Mouse (Mus musculus) left cerebral cortex, adult 11 months (tissue): ENCODE data around the gene 1700003F12Rik.

Experiments
- DNase-seq: peaks from one replicate; pipeline ENCODE4 v3.0.0; 2022; ENCODE audit warnings: low spot score

The 1700003F12Rik gene

DNA sequence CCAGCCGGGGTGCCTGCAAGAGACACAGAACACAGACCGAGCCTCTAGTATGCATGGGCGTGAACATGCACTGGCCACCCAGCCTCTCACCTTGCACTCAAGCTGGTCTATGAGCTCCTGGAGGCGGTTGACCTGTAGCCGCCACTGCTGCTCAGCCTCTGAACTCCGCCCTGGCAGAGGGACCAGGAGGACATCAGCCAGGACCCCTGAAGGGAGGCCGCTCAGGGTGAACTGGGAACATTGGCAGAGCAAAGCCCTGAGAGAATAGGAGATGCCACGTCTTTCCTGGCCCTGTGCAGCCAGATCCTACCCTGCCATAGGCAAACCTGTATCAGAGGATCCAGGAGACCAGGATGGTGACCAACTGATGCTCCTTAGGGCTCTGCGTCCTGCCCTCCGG, at the start of gene 1700003F12Rik:
TSS of gene 1700003F12Rik (plus strand) at position 375 of the 400 bp plus-strand sequence.
- DNase-seq: no peak

DNA sequence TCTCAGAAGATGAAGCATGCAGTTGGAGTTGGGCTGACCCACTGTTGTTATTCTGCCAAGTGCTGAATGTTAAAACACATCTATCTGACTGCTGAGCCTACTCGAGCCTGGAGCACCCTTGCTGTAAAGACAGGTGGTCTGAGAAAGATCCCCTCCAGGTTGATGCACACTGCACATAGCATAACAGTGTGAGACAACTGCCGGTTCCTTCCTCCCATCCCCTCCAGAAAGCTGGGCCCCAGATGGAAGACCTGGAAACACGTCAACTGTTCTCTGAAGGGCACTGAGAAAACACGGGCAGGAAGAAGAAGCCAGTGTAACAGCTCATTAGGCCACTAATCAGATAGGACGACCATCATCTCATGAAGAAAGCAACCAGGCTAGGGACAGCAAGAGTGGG, 48.3 kb upstream of the 1700003F12Rik start:
- DNase-seq: no peak

DNA sequence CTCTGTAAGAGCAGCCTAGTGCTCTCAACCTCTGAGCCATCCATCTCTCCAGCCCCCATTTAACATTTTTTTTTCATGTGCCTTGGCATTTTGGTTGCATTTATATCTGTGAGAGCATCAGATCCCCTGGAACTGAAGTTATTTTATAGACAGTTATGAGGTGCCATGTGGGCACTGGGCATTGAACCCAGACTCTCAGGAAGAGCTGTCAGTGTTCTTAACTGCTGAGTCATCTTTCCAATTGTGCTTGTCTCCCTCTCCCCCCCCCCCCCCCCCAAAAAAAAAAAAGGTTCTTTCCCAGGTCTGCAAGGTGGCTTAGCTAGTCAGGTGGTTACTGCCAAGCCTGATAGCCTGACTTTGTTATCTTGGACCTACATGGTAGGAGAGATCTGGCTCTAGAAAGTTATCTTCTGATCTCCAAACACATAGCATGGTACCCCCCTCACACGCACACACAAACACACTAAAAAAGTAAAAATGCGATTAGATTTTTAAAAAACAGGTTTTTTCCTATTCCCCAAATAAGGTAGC, 47.1 kb upstream of the 1700003F12Rik start:
- DNase-seq: no peak

DNA sequence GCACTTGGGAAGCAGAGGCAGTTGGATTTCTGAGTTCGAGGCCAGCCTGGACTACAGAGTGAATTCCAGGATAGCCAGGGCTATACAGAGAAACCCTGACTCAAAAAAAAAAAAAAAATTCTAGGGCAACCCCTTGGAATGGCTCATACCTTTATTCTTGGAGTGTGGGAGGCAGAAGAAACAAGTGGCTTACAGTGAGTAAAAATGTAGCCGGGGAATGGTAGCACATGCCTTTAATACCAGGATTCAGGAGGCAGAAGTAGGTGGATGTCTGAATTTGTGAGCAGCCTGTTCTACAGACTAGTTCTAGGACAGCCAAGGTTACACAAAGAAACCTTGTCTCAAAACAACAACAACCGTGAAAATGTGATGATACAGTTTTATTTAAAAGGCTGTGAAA, 46.1 kb upstream of the 1700003F12Rik start:
- DNase-seq: no peak

DNA sequence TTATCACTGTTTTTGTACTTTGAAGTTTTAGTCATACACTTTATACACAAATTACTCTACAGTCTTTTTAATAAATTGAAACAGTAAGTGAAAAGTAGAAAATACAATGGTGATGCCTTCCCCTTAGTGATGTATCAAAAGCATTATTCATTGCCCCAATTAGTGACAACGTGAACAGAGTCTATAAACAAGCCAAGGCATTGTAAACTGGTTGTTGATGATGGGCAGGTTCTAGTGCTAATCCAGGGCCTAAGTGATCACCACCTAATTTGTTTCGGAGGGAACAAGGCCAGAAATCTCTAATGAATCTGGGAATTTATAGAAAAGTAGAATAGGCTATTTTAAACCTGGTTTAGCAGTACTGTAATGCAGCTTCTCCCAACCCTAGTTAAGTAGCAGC, 39.8 kb upstream of the 1700003F12Rik start:
- no peak for DNase-seq

DNA sequence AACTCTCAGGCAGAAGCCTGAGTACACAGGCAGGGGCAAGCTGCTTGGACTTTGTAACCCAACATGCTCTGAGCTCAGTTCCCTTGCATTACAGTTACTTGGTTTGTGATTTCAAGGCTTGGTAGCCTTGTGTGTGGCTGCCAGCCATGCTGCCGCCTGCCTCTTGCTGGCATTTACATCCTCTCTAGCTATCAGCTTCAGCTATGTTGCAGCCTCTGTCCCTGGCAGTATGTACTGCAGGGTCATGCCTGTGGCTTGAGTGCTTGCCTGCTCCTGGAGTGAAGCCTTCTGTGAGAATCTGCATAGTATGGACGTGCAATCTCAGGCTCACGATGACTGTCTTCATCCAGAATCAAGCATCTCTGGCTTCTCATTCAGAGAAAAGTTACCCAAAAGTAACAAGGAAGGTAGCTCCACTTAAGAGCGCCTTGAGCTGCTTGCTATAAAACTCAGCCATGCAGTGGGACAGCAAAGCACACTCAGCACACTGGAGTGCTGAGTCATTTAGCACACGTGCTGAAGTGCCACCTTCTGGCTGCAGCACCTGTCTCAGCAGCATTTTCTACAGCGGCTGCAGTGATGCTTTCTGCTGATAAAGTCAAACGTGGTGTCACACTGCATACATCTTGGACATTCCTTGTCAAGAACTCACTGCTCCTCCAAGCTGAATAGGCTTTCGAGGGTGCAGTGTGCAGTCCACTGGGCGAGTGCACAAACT, 39.2 kb upstream of the 1700003F12Rik start:
- no peak for DNase-seq

DNA sequence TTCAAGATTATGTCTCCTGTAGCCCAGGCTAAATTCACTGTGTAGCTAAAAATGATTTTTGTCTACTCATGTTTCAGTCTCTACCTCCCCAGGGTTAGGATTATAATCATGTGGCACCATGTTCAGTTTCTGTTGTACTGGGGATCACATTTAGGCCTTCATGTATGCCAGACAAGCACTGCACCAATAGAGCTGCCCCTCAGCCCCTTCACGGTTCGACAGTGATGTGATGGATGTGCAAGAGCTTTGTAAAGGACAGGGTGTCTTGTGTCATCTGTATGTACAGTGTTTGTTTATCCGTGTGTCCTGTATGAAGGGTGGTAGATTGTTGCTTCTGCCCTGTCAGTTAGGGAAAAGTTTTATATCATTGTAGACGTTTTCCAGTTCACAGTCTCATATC, 38.4 kb upstream of the 1700003F12Rik start:
- DNase-seq: no peak

DNA sequence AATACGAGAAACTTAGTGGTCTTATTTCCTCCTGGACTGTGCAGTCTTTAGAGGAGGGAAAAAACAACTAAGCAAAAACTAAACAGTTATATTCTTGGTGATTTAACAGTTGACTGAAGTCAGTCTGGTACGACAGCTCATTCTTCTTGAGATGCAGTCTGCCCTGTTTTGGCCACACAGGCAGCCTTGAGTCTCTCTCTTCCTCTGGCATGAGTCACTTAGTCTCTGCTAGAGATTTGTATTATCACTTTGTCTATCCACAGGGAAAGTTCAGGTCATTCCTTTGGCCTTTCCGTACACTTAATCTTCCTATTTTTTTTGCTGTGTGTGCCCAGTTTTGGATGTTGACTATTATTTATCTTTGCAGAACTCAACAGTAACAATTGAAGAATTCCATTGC, 36.7 kb upstream of the 1700003F12Rik start:
- DNase-seq: no peak

DNA sequence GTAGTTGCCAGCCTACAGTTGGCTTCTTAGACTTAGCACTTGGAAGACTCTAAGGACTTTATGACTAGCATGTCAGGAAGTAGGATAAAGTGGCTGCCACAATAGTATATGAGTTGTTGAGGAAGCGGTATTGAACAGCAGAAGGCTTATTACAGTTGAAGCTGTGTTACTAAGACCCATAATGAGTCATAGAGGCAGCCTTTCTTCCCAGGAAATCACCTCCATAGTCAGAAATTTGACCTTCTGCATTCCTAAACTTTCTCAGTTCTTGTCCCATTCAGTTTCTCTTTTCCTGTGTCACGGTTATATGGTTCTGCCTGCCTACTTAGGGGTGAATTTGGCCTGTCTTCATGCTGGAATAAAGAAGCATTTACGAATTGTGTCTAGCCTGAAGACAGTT, 29.9 kb upstream of the 1700003F12Rik start:
- DNase-seq: no peak

DNA sequence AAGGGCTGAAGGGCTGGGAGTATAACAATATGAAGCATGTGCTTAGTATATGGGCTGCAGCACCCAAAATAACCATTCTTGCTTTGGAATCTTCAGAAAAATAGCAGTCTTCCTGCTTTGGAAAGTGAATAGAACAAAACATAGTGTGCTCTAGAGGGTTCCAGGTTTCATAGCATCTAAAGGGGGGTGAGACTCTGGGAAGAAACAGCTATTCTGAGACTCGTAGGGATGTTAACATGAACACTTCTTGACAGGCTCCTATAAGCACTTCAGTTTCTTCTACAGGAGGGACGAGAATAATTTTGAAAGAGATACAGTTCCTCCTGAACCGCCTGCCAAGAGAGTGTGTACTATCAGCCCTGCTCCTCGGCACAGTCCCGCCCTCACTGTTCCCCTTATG, 29.5 kb upstream of the 1700003F12Rik start:
- no peak for DNase-seq

DNA sequence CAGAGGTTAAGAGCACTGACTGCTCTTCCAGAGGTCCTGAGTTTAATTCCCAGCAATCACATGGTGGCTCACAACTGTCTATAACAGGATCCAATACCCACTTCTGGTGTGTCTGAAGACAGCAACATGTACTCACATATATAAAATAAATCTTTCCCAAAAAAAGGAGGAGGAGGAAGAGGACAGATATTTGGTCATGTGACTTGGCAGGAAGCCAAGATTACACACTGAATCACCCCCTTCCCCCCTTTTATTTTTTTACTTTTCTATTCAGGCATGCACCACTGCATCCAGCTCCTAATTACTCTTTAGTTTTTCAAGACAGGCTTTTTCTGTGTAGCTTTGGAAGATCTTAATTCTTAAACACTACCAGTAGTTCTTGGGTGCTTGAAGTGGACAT, 25.4 kb upstream of the 1700003F12Rik start:
- no peak for DNase-seq

DNA sequence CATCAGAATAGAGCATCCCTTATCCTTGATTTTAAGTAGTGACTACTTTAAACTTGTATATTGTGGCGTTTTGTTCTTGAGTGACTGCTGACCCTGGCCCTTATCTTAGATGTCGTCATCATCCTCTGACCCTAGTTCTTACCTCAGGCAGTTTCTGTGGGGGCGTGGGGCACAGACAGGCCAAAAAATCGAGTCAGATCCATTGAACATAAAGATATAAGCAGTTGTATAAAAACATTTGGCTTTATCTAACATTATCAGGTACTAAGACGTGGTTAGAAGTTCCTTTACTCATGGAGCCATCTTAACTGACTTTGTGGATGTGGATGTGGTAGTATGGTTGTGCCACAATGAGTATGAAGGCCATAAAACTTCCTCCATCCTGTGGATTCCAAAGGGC, 24.6 kb upstream of the 1700003F12Rik start:
- no peak for DNase-seq

DNA sequence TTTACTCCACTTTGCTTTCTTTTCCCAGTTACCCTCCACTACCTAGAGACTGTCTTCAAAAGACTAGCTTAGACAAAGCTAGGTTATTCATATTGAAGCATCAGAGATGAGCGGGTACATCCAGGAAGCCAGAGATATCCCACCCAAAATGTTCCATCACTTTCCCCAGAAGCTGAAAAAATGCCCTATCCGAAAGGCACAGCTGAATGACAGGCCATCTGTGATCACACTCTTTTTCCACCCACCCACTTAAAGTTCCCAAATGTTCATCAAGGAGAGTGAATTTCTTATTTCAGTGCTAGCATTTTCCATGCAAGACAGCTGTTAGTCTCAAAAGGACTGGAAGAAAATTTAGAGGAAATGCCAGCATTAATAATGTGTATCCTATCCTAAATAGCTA, 21.6 kb upstream of the 1700003F12Rik start:
- DNase-seq: peak; percentile 34

DNA sequence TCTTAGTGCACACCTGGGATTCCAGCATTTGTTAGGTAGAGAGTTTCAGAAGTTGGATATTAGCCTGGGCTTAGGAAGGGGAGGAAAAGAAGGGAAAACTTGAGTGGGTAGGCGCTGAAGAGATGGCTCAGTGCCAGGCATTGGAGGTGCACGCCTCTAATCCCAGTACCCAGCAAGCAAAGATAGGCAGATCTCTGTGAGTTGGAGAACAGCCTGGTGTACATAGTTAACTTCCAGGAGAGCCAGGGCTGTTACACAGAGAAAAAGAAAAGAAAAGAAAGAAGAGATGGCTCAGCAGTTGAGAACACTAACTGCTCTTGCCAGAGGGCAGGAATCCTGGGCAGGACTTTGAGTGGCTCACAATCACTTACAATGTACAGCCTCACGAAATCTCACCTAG, 20.4 kb upstream of the 1700003F12Rik start:
- no peak for DNase-seq

DNA sequence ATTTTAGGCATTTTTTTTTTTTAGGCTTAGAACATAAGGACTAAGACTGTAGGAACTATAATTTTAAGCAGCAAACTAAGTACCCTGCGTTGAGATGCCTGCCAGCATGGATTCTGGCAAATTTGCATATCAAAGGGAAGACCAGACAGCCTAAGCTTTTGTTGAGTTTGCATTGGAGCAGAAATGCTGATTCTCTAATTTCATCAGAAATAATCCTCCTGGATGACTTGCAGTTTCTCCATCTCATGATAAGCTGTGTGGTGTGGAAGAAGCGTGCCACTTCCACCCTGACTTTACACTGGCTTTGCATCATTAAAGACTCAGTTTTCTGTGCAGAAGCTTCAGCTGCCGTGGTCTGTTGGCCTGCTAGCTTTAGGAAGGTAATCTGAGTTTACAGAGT, 14.0 kb upstream of the 1700003F12Rik start:
- no peak for DNase-seq

DNA sequence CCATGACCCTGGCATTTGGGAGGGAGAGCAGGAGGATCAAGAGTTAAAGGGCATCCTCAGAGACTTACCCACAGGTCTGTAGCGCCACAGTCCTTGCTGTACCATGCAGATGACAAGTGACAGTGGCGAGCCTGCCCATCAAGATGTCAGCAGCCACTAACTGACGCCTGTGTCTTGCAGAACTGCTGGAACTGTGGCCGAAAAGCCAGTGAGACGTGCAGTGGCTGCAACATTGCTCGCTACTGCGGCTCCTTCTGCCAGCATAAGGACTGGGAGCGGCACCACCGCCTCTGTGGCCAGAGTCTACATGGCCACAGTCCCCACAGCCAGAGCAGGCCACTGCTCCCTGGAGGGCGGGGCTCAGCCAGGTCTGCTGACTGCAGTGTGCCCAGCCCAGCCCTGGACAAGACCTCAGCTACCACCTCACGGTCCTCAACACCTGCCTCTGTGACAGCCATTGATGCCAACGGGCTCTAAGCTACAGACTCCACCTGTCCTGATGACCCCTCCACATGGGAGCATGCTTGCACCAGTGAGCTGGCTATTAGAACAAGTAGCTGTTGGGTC, 12.1 kb upstream of the 1700003F12Rik start:
- DNase-seq: no peak

DNA sequence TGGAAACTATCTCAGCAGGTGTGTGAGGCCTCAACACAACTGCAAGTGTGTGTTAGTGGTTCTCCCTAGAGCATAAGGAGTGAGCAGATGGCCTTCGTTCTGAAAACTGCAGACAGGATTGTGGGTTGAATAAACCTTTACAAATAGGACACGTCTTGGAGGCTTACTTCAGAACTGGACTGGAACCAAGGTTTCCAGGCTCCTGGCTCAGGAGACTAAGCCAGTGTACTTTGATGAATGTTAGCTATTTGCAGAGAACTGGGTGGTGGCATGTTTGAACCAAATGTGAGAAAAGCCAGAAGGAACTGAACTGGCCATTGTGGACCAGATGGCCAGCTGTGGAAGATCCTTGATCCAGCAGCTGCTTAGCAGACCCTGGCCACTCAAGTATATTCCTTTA, 8.6 kb upstream of the 1700003F12Rik start:
- no peak for DNase-seq

DNA sequence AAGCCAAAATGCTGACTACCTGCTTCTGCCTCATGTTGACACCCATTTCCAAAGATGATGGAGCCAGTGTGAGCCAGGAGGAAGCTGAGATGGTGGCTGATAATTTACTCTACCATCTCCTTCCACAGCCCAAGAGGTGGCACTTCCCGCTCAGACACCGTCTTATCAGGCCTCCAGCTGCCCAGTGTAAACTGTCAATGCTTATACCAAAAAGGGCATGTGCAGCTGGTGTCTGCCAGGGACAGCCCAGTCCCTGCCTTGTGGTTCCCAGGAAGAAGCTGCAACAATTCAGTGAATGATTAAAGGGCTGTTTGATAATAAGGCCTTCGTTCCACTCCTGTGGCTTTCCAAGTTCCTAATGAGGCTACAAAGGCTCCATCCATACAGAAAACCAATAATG, 8.2 kb upstream of the 1700003F12Rik start:
- DNase-seq: no peak

DNA sequence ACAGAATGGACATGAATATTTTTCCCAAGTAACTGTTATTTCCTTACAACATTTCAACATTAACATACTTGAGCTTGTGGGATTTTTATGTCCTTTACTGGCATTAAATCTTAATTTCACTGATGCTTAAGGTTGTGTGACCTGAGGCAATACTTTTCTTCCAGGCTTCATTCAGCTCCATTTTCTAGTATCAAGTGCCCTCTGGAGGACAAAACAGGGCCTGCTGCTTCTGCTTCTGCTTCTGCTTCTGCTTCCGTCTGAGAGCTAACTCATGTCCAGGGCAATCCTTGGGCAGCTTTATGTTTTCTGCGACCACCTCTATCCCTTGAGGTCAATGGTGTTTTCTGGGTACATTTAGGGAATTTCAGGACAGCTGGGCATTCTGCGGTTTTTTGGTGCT, 7.2 kb upstream of the 1700003F12Rik start:
- DNase-seq: no peak

DNA sequence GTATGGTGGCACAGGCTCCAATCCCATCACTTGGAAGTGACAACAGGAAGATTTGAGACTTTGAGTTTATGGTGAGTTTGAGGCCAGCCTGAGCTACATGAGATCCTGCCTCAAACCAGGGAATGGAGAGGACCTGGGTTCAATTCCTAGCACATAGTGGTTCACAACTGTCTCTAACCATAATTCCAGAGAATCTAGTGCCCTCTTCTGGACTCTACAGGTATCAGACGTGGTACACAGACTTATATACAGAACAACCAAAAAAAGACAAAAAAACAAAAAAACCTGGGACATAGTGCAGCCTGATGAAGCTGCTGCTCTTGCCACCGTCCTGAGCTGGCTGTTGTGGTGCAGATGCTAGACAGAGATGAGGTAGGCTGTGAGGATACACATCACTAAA, 5.3 kb upstream of the 1700003F12Rik start:
- DNase-seq: no peak

DNA sequence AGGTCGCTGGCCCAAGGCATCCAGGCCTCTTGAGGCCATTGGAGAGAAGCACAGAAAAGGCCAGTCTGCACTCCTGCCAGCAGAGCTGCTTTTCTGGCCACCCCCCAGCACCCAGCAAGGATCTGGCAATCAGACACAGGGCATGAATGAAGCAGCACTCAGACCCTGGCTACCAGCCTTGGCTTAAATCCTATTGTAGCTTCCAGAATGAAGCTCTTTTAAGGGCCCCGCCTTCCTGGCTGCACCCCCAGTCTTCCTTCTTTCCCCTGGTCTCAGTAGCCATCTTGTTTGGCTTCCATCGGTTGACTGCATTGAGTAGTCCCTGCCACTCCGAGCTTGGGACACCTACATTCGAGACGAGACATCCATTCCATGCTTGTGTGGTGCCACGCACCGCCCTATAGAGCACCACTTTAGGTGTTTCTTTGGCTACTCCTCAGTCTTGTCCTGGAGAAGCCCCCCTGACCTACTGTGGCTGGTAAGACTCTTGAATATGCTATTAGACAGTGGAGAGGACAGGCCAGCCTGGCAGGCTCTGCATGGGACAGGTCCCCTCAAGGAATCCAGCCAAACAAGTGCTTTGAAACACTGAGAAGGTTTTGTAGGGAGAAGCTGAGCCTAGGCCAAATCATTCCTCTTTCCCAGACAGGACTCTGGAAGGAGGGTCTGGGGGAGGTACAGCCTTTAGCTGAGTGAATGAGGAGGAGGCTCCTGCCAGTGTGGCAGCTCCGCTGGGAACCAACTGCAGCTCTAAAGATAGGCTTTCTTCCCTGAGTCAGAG, 3.1 kb upstream of the 1700003F12Rik start:
- DNase-seq: no peak

DNA sequence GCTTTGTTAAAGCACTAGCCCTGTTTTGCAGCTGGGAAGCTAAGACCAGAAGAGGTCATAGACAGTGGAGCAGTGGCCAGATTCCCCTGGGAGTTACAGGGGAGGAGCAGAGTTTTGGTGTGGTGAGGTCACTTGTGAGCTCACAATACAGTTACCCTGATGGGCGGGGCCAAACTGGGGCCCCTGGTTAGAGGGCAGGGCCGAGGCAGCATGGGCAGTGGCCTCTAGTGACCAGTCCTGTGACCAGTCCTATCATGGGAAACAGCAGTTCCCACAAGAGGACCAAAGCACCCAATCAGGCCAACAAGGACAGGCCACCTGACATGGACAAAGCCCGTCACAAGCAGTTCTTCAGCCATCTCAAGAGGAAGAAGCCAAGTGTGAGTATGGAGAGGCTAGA, 1.8 kb downstream of the 1700003F12Rik start:
- DNase-seq: no peak
